Mouse (Mus musculus) megakaryocyte, embryonic 14.5 days (primary cell): ENCODE measurements around the gene Lhfp.

Experiments
- FLI1 ChIP-seq: IDR thresholded peaks from 2 replicates; pipeline ENCODE4 v1.6.1; 2012; ENCODE audit warnings: low read length, inconsistent platforms, mixed read lengths
- GATA1 ChIP-seq: IDR thresholded peaks from 3 replicates; pipeline ENCODE4 v1.6.1; 2012; ENCODE audit warnings: mixed read lengths, low read length, inconsistent platforms, borderline replicate concordance

DNA sequence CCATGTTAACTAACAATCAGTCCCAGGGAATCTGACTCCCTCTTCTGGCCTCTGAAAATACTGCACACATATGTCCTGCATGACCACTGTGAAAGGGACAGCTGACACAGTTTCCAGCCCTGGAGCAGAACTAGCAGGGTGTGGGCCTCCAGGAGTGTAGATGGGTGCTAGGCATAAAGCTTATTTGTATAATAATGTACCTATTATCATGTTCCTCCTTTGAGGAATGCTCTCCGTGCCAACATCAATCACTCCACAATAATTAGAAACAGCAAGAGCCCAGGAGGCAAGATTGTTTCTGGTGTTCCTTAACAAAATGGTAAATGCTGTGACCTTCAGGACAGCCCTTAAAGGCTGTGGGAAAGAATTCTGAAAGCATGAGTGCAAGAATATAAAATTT lies 264.5 kb downstream of the Lhfp start:
- TF ChIP-seq GATA1 (no peak), FLI1 (no peak)
